Mouse (Mus musculus): Measurements from ENCODE around the gene Celsr1.

- TF ChIP-seq GATA1 (IDR thresholded peaks at IDR 0.05; ENCODE audit: borderline replicate concordance, low read length) = no peak
- no peak for TF ChIP-seq CTCF (IDR thresholded peaks at IDR 0.05; ENCODE audit: low read depth, low read length)
- no peak for TF ChIP-seq TAL1 (conservative IDR thresholded peaks at IDR 0.05; ENCODE audit: low read depth, low read length)
- no peak for TF ChIP-seq GATA2 (IDR thresholded peaks at IDR 0.05; ENCODE audit: borderline replicate concordance, low read depth, low read length)
These were observed 141.6 kb downstream of the Celsr1 start for GRCm38 (mm10) chr15:85891971-85892370.
